Mouse (Mus musculus): ENCODE results near the gene Arhgap19. TPM values are rescaled to one million over a fixed set of nuclear protein-coding genes. Genes with fewer than 3 reads are reported as not detected.

Gene Arhgap19
- polyA plus RNA-seq, 1 experiment, result 80.1 TPM

GRCm38 (mm10) chr19:41818749-41819148 is 16.9 kb upstream of the Arhgap19 start:
- no peak overlapping the region for H3K27ac ChIP-seq (ENCODE audit: insufficient read depth, low read length)
- no peak overlapping the region for H3K9ac ChIP-seq (ENCODE audit: low read depth, poor library complexity, severe bottlenecking)
- H3K9me3 ChIP-seq (replicated peaks; ENCODE audit: control insufficient read depth, insufficient read depth, low read length, poor library complexity, severe bottlenecking), result no peaks in the 10 kb centered on the region
- no peaks in the 10 kb centered on the region for H3K4me1 ChIP-seq (ENCODE audit: control insufficient read depth, insufficient read depth, low read length)
- H3K36me3 ChIP-seq (ENCODE audit: control insufficient read depth, insufficient read depth, low read length, poor library complexity, severe bottlenecking), result no peaks in the 10 kb centered on the region
- no peak for TF ChIP-seq EP300 (IDR thresholded peaks at IDR 0.05; ENCODE audit: insufficient read depth, low read depth, low read length)
- no peak for TF ChIP-seq POLR2A (IDR thresholded peaks at IDR 0.05; ENCODE audit: insufficient read depth, low read length)
- no peak for TF ChIP-seq CTCF (IDR thresholded peaks at IDR 0.05; ENCODE audit: low read depth, low read length)
- H3K27me3 ChIP-seq (ENCODE audit: control insufficient read depth, insufficient read depth, low read length, poor library complexity, severe bottlenecking), result no peaks in the 10 kb centered on the region
- H3K4me3 ChIP-seq (ENCODE audit: low read depth, low read length), result no peak overlapping the region

- no peak overlapping the region for H3K27ac ChIP-seq (ENCODE audit: insufficient read depth, low read length)
- no peaks in the 10 kb centered on the region for H3K36me3 ChIP-seq (ENCODE audit: control insufficient read depth, insufficient read depth, low read length, poor library complexity, severe bottlenecking)
- no peaks in the 10 kb centered on the region for H3K4me1 ChIP-seq (ENCODE audit: control insufficient read depth, insufficient read depth, low read length)
- TF ChIP-seq CTCF (IDR thresholded peaks at IDR 0.05; ENCODE audit: low read depth, low read length), result no peak
- no peak for TF ChIP-seq EP300 (IDR thresholded peaks at IDR 0.05; ENCODE audit: insufficient read depth, low read depth, low read length)
- no peak for TF ChIP-seq POLR2A (IDR thresholded peaks at IDR 0.05; ENCODE audit: insufficient read depth, low read length)
- H3K9ac ChIP-seq (ENCODE audit: low read depth, poor library complexity, severe bottlenecking), result no peak overlapping the region
- no peaks in the 10 kb centered on the region for H3K9me3 ChIP-seq (replicated peaks; ENCODE audit: control insufficient read depth, insufficient read depth, low read length, poor library complexity, severe bottlenecking)
- H3K4me3 ChIP-seq (ENCODE audit: low read depth, low read length), result no peak overlapping the region
- no peaks in the 10 kb centered on the region for H3K27me3 ChIP-seq (ENCODE audit: control insufficient read depth, insufficient read depth, low read length, poor library complexity, severe bottlenecking)
These were observed 15.5 kb upstream of the Arhgap19 start for GRCm38 (mm10) chr19:41817325-41817724.

- TF ChIP-seq CTCF (IDR thresholded peaks at IDR 0.05; ENCODE audit: low read depth, low read length) (no peak), POLR2A (IDR thresholded peaks at IDR 0.05; ENCODE audit: insufficient read depth, low read length) (no peak), EP300 (IDR thresholded peaks at IDR 0.05; ENCODE audit: insufficient read depth, low read depth, low read length) (no peak)
- H3K9me3 ChIP-seq (replicated peaks; ENCODE audit: control insufficient read depth, insufficient read depth, low read length, poor library complexity, severe bottlenecking), result no peaks in the 10 kb centered on the region
- H3K4me1 ChIP-seq (ENCODE audit: control insufficient read depth, insufficient read depth, low read length), result no peaks in the 10 kb centered on the region
- no peaks in the 10 kb centered on the region for H3K36me3 ChIP-seq (ENCODE audit: control insufficient read depth, insufficient read depth, low read length, poor library complexity, severe bottlenecking)
- H3K27ac ChIP-seq (ENCODE audit: insufficient read depth, low read length), result no peak overlapping the region
- no peak overlapping the region for H3K9ac ChIP-seq (ENCODE audit: low read depth, poor library complexity, severe bottlenecking)
- H3K27me3 ChIP-seq (ENCODE audit: control insufficient read depth, insufficient read depth, low read length, poor library complexity, severe bottlenecking), result no peaks in the 10 kb centered on the region
- no peak overlapping the region for H3K4me3 ChIP-seq (ENCODE audit: low read depth, low read length)
These were observed 15.1 kb upstream of the Arhgap19 start for GRCm38 (mm10) chr19:41816915-41817314.

DNA sequence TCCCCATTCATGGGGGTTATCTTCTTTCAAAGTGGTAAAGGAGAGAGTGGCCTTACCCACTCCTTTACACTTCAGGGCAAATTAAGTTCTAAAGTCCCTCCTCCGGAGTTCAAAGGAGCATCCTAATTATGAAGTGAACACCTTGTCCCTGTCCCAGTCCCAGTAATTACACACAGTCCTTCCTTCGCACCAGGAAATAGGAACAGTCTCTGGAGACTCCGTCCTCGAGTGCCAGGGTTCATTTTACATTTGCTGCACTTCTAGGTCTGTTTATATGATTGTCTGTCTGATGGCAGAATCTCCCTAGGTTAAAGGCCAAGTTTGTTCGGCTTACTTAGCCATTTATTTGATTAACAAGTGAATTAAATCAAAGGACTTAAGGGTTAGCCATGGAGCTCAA is 14.6 kb upstream of the Arhgap19 start:
- no peak overlapping the region for H3K27ac ChIP-seq (ENCODE audit: insufficient read depth, low read length)
- H3K36me3 ChIP-seq (ENCODE audit: control insufficient read depth, insufficient read depth, low read length, poor library complexity, severe bottlenecking), result no peaks in the 10 kb centered on the region
- H3K27me3 ChIP-seq (ENCODE audit: control insufficient read depth, insufficient read depth, low read length, poor library complexity, severe bottlenecking), result no peaks in the 10 kb centered on the region
- no peaks in the 10 kb centered on the region for H3K9me3 ChIP-seq (replicated peaks; ENCODE audit: control insufficient read depth, insufficient read depth, low read length, poor library complexity, severe bottlenecking)
- no peak for TF ChIP-seq POLR2A (IDR thresholded peaks at IDR 0.05; ENCODE audit: insufficient read depth, low read length)
- TF ChIP-seq EP300 (IDR thresholded peaks at IDR 0.05; ENCODE audit: insufficient read depth, low read depth, low read length), result no peak
- TF ChIP-seq CTCF (IDR thresholded peaks at IDR 0.05; ENCODE audit: low read depth, low read length), result no peak
- H3K4me1 ChIP-seq (ENCODE audit: control insufficient read depth, insufficient read depth, low read length), result no peaks in the 10 kb centered on the region
- H3K4me3 ChIP-seq (ENCODE audit: low read depth, low read length), result no peak overlapping the region
- H3K9ac ChIP-seq (ENCODE audit: low read depth, poor library complexity, severe bottlenecking), result no peak overlapping the region

DNA sequence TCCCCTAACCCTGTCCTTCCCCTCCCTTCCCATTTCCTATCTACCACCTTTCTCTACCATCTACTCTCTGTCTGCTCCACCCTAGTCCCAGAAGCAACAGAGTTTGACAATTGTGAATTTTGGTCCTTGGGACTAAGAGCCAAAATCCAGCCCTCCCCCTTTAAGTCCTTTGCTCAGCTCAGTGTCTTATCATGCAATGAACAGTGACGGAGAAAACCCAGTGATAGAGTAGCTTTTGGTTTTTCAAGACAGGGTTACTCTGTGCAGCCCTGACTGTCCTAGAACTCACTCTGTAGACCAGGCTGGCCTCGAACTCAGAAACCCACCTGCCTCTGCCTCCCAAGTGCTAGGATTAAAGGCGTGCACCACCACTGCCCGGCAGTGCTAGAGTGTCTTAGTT is 11.5 kb upstream of the Arhgap19 start:
- no peak overlapping the region for H3K27ac ChIP-seq (ENCODE audit: insufficient read depth, low read length)
- no peaks in the 10 kb centered on the region for H3K4me1 ChIP-seq (ENCODE audit: control insufficient read depth, insufficient read depth, low read length)
- H3K4me3 ChIP-seq (ENCODE audit: low read depth, low read length), result no peak overlapping the region
- H3K27me3 ChIP-seq (ENCODE audit: control insufficient read depth, insufficient read depth, low read length, poor library complexity, severe bottlenecking), result no peaks in the 10 kb centered on the region
- H3K9me3 ChIP-seq (replicated peaks; ENCODE audit: control insufficient read depth, insufficient read depth, low read length, poor library complexity, severe bottlenecking), result no peaks in the 10 kb centered on the region
- H3K36me3 ChIP-seq (ENCODE audit: control insufficient read depth, insufficient read depth, low read length, poor library complexity, severe bottlenecking), result no peaks in the 10 kb centered on the region
- TF ChIP-seq POLR2A (IDR thresholded peaks at IDR 0.05; ENCODE audit: insufficient read depth, low read length) (no peak), CTCF (IDR thresholded peaks at IDR 0.05; ENCODE audit: low read depth, low read length) (no peak), EP300 (IDR thresholded peaks at IDR 0.05; ENCODE audit: insufficient read depth, low read depth, low read length) (no peak)
- H3K9ac ChIP-seq (ENCODE audit: low read depth, poor library complexity, severe bottlenecking), result no peak overlapping the region

DNA sequence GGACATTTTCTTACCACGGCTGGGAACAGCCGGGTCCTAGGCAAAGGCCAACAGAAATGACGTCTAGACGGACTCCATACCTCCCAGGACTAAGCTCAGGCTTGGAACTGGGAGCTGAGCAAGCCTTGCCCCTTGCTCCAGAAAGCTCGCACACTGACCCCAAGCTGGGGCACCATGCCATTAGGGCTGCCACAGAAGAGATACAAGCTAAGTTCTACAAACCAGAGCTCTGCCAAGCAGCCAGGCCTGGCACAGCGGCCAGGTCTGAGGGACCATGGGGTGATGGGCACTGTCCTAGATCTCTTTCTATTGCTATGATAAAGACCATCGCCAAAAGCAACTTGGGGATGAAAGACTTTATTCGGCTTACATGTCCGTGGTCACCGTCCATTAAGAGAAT is 10.7 kb upstream of the Arhgap19 start:
- H3K27ac ChIP-seq (ENCODE audit: insufficient read depth, low read length), result no peak overlapping the region
- no peaks in the 10 kb centered on the region for H3K36me3 ChIP-seq (ENCODE audit: control insufficient read depth, insufficient read depth, low read length, poor library complexity, severe bottlenecking)
- TF ChIP-seq EP300 (IDR thresholded peaks at IDR 0.05; ENCODE audit: insufficient read depth, low read depth, low read length) (no peak), CTCF (IDR thresholded peaks at IDR 0.05; ENCODE audit: low read depth, low read length) (no peak), POLR2A (IDR thresholded peaks at IDR 0.05; ENCODE audit: insufficient read depth, low read length) (no peak)
- H3K9me3 ChIP-seq (replicated peaks; ENCODE audit: control insufficient read depth, insufficient read depth, low read length, poor library complexity, severe bottlenecking), result no peaks in the 10 kb centered on the region
- H3K4me3 ChIP-seq (ENCODE audit: low read depth, low read length), result no peak overlapping the region
- no peaks in the 10 kb centered on the region for H3K4me1 ChIP-seq (ENCODE audit: control insufficient read depth, insufficient read depth, low read length)
- H3K27me3 ChIP-seq (ENCODE audit: control insufficient read depth, insufficient read depth, low read length, poor library complexity, severe bottlenecking), result no peaks in the 10 kb centered on the region
- no peak overlapping the region for H3K9ac ChIP-seq (ENCODE audit: low read depth, poor library complexity, severe bottlenecking)
